Mouse (Mus musculus): Measurements from ENCODE around the gene Gm1043.

DNA sequence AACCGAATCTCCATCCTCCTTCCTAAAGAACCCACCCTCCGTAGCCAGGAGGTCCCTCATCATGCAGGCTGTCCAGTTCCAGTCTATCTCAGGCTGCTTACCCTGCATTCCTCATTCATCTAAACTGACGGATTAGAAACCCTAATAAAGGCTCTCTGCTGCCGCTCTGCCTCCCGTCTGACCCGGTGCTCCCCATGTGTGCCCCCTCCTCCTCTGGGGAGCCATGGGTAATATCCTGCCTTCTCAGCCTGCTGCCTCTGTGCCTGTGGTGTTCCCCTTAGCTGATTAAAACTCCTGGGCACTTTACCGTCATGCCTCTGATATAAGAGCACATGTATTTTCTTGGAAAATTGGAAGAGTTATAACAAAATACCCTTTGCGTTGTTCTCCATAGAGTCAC, 137.1 kb downstream of the Gm1043 start:
- TF ChIP-seq GATA1 (IDR thresholded peaks at IDR 0.05; ENCODE audit: low read length) (no peak), TAL1 (IDR thresholded peaks at IDR 0.05; ENCODE audit: low read length) (no peak)
